Mouse (Mus musculus) heart, adult 2 months (tissue): ENCODE data around the gene Ddx18.

Experiments used
- CTCF ChIP-seq: fragments of 200-600 bp; IDR thresholded peaks from 2 replicates; pipeline ENCODE4 v1.8.1; 2022; ENCODE audit warnings: antibody characterized with exemption, mild to moderate bottlenecking, moderate library complexity
- EP300 ChIP-seq: fragments of 200-500 bp; IDR thresholded peaks from 2 replicates; pipeline ENCODE4 v1.6.1; 2011; ENCODE audit warnings: low read depth, low read length, control low read depth; ENCODE audit not compliant: insufficient read depth
- POLR2A ChIP-seq: fragments of 200-500 bp; IDR thresholded peaks from 2 replicates; pipeline ENCODE4 v1.6.1; 2011; ENCODE audit warnings: mild to moderate bottlenecking, low read depth, low read length, control low read depth; ENCODE audit not compliant: insufficient read depth

DNA sequence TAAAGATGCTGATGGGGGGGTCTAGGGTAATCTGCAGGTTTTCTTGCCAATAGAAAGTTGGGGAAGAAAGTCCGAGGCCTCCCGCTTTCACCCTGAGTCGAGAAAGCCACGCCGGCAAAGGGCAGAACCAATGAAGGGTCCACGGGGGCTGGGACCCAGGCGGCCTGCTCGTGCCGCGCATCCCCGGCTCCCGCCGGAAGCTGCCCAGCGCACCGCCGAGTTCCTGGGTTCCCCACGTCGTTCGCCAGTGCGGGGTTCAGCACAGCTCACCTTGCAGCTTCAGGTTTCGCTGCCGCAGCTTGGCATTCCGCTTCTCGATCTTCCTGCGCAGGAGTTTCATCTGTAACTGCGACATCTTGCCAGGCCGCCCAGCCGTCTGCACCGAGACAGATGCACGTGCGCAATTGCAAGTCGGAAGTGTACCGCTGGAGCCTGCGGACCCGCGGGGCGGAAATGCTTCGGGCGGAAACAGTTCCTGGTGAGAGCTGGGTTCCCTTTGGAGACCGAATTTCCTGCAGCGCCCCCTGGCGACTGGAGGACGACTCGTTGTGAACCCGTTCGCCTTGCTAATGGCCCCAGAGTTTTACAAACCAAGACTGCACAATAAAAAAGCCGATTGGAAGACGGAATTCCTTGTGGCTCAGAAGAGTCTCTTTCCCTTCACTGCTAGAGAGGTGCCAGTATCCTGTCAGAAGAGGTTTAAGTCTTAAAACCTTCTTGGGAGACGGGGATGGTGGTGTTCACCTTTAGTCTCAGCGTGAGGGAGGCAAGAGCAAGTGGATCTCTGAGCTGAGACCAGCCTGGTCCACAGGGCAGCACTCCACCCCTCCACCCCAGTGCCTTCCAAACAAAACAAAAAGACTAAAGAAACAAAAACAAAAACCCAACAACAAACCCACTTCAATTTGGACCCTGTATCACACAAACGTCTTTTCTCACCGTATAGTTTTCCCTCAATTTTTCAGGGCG lies at the start of gene Ddx18:
- TF ChIP-seq CTCF (peak; percentile 94), POLR2A (peak; percentile 58), EP300 (no peak)
